Mouse (Mus musculus) E14TG2a.4 (cell line): ENCODE data around the gene Far1.

Experiments
- CTCF ChIP-seq: conservative IDR thresholded peaks from 2 replicates; pipeline ENCODE4 v1.5.1; 2014; ENCODE audit warnings: low read length
- POU5F1 ChIP-seq: IDR thresholded peaks from 2 replicates; pipeline ENCODE4 v1.6.1; 2014; ENCODE audit warnings: low read length, borderline replicate concordance

DNA sequence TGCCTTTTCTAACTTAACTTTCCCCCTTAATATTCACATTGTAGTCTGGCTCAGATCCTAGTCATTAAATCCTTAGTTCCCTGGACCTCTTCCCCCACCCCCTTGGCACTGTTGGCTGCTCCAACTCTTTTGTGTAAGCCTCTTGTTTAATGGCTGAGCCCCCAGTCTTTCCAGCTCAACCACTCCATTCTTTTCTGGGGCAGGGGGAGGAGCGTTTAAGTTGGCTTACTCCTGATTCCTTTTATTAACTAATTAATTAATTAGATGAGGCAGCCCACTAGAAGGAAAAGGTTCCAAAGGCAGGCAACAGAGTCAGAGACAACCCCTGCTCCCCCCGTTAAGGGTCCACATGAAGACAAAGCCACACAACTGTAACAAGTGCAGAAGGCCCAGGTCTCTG is 68.5 kb downstream of the Far1 start:
- TF ChIP-seq CTCF = no peak
- no peak for TF ChIP-seq POU5F1
